Mouse (Mus musculus) CD4-positive naive resting alpha-beta T cell, adult 76 days (primary cell): ENCODE data around the gene Igfbp3. TPM values are rescaled to one million over a fixed set of nuclear protein-coding genes. Genes with fewer than 3 reads are reported as not detected.

ENCODE experiments used
- total RNA-seq: library from RNA; stranded (reverse); gene quantifications from one replicate; pipeline ENCODE4 v1.2.4, GENCODE M21; 2023

The Igfbp3 gene
- not detected for total RNA-seq

GRCm38 (mm10) chr11:7213501-7214341 is at the start of gene Igfbp3:
Gene Igfbp3, minus strand, starts transcription at chr11:7213923.

GRCm38 (mm10) chr11:7197491-7197941 is 16.2 kb downstream of the Igfbp3 start, which contains the start of gene Igfbp1:
Gene Igfbp1, plus strand, starts transcription at chr11:7197782.

GRCm38 (mm10) chr11:7188469-7188868 is 25.3 kb downstream of the Igfbp3 start, which contains the start of gene Gm11985:
Gene Gm11985, minus strand, starts transcription at chr11:7188569.

Other genes starting within 250 kb of the Igfbp3 start
- gene Adcy1, start 150.4 kb downstream of the Igfbp3 start, total RNA-seq, result 0.44 TPM
- not detected for gene Gm11985, start 25.4 kb downstream of the Igfbp3 start, total RNA-seq
- not detected for gene Igfbp1, start 16.1 kb downstream of the Igfbp3 start, total RNA-seq